Mouse (Mus musculus): ENCODE measurements around the gene Adpgk.

DNA sequence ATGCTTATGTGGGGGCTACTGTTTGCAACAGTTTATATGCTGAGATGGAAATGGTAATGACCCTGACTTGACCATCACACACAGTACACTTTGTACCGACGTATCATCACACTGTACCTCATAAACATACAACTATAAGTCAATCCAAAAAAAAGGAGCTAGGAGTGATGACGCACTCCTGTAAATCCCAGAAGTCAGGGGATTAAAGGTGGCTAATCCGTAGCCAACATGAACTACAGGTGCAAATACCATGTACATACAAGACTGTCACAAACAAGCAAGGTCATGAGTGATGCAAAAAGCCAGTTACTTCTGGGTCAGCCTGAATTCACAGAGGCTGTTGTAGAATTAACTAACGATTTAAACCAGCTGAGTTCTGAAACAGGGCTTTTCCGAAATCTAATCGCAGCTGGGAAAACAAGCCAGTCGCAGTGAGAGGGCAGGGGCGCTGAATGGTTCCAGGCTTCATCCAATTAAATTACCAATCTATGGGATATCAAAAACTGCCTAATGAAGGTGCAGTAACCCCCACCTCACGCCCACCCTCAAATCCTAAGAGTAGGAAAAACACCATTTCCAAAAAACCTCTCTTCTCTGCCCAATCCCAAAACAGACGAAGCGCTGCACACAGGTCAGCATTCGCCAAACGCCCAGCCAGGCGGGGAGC is 61.4 kb downstream of the Adpgk start:
- TF ChIP-seq POLR2A (IDR thresholded peaks at IDR 0.05; ENCODE audit: borderline replicate concordance, extremely low read depth, low read depth, low read length) (no peak; the same call in 1 of the 2 replicates), CTCF (IDR thresholded peaks at IDR 0.05; ENCODE audit: insufficient read depth, low read length) (no peak)
